Mouse (Mus musculus): ENCODE data around the gene Caps2.
"Not testable (repeated sequence)": the region's sequence is repeated elsewhere in the genome, so short reads cannot be mapped to it uniquely, and the experiment has no call there.

- TF ChIP-seq CTCF (IDR thresholded peaks at IDR 0.05; ENCODE audit: low read depth, low read length); POLR2A (IDR thresholded peaks at IDR 0.05; ENCODE audit: borderline replicate concordance, low read depth, low read length): not testable (repeated sequence)
These were observed 30.5 kb downstream of the Caps2 start for GRCm38 (mm10) chr10:112193919-112194318.
